Mouse (Mus musculus): Measurements from ENCODE around the gene Trf. TPM values are rescaled to one million over a fixed set of nuclear protein-coding genes. Genes with fewer than 3 reads are reported as not detected.
A peak's percentile ranks its signal among the peaks of the same experiment; 100 is the strongest.

Trf gene
- polyA plus RNA-seq, 1 experiment from 2014 or later: 45.3 TPM

DNA sequence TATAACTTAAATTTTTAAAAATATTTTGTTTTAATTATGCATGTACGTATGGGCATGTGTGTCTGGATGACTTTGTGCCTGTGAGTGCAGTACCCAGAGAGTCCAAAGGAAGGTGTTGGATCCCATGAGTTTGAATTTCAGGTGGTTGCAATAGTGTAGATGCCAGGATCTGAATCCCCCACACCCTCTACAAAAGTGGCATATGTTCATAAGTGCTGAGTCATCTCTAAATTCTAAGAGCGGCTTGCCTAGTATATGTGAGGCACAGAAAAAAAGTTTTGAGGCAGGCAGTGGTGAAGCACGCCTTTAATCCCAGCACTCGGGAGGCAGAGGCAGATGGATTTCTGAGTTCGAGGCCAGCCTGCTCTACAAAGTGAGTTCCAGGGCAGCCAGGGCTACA, 24.5 kb downstream of the Trf start:
- WGBS: 93% methylated on average over 5 of the region's 5 CpGs
- H3K36me3 ChIP-seq (replicated peaks; ENCODE audit: control insufficient read depth, insufficient read depth): no peaks in the 10 kb centered on the region
- no peak for DNase-seq (ENCODE audit: low spot score)
- H3K4me1 ChIP-seq (replicated peaks; ENCODE audit: control insufficient read depth, insufficient read depth, low read length): peaks cover 4% of the 10 kb centered on the region; the same call in 1 of the 2 replicates
- no peak for ATAC-seq (ENCODE audit: low FRiP score)
- no peak overlapping the region for H3K4me3 ChIP-seq (replicated peaks; ENCODE audit: low read length)
- no peaks in the 10 kb centered on the region for H3K9me3 ChIP-seq (ENCODE audit: control insufficient read depth, low read length)
- H3K27me3 ChIP-seq (ENCODE audit: control insufficient read depth, insufficient read depth, low read length): no peaks in the 10 kb centered on the region
- H3K27ac ChIP-seq: no peak overlapping the region
- H3K9ac ChIP-seq: no peak overlapping the region
- no peak overlapping the region for H3K4me2 ChIP-seq (replicated peaks)

DNA sequence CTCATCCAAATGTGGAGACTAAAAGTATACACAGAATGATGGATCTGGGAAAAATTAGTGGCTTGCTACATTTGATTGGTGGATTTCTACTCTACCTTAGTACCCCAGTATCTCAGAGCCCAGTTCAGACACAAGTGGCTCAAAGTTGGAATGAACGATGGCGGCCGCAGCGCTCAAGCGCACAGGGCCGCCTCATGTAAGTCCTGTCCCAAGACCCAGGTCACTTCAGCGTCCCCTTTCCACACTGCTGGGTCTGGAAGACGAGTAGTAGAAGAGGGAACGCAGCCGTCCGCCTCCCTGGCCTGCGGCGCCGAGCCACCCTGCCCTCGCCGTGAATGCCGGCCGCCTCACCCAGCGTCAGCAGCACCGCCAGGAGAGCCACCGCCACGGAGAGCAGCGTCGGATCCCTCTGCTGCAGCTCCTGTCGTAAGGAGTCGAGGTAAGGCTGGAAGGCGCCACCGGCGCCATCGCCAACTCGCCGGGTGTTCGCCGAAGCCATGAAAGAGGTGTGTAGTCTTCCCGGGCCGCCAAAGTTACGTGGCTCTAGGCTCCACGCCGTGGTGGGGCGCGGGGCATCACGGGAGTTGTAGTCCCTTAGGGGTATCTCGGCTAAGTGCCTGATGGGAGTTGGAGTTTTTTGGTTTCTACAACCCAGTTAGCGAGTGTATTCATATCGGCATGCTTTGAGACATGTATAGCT, 28.5 kb downstream of the Trf start, which contains the start of gene Srprb:
TSS of gene Srprb (minus strand) at position 577 of the 700 bp plus-strand sequence.
- peak; percentile 97 for ATAC-seq (ENCODE audit: low FRiP score)
- H3K4me1 ChIP-seq (replicated peaks; ENCODE audit: control insufficient read depth, insufficient read depth, low read length): peaks cover 4% of the 10 kb centered on the region; the same call in 1 of the 2 replicates
- H3K9me3 ChIP-seq (ENCODE audit: control insufficient read depth, low read length): no peaks in the 10 kb centered on the region
- peak within 1 kb of the TSS; percentile 76 for H3K27ac ChIP-seq
- DNase-seq (ENCODE audit: low spot score): peak; percentile 96
- WGBS: under 1% methylated on average over 45 of the region's 45 CpGs
- H3K4me3 ChIP-seq (replicated peaks; ENCODE audit: low read length): peak within 1 kb of the TSS; percentile 76
- peak within 1 kb of the TSS; percentile 55 for H3K4me2 ChIP-seq (replicated peaks)
- H3K36me3 ChIP-seq (replicated peaks; ENCODE audit: control insufficient read depth, insufficient read depth): peaks cover 26% of the 10 kb centered on the region
- no peaks in the 10 kb centered on the region for H3K27me3 ChIP-seq (ENCODE audit: control insufficient read depth, insufficient read depth, low read length)
- H3K9ac ChIP-seq: peak within 1 kb of the TSS; percentile 76

DNA sequence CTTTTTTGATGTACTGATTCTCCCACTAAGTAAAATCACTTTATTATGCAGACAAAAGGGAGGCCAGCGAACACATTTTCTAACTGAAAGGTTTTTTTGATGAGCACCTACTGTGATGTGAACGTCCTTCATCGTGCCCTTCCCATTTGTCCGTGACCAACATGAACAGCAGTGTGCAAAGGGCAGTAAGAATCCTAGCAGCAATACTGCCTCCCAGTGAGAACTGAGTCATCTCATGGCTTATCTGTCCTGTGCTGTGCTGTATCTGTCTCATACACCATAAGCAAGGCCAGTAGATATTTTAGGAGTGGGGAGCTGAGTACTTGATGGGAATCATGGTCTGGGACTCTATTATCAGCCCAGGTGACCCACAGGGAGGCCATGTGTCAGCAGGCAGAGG, 41.8 kb downstream of the Trf start:
- Histone ChIP-seq H3K4me1 (replicated peaks; ENCODE audit: control insufficient read depth, insufficient read depth, low read length) (no peaks in the 10 kb centered on the region), H3K27me3 (ENCODE audit: control insufficient read depth, insufficient read depth, low read length) (no peaks in the 10 kb centered on the region), H3K27ac (no peak overlapping the region), H3K36me3 (replicated peaks; ENCODE audit: control insufficient read depth, insufficient read depth) (peaks cover 63% of the 10 kb centered on the region), H3K9ac (no peak overlapping the region), H3K9me3 (ENCODE audit: control insufficient read depth, low read length) (no peaks in the 10 kb centered on the region), H3K4me3 (replicated peaks; ENCODE audit: low read length) (no peak overlapping the region), H3K4me2 (replicated peaks) (no peak overlapping the region)
- WGBS: 72% methylated on average over 4 of the region's 4 CpGs
- DNase-seq (ENCODE audit: low spot score) (no peak), ATAC-seq (ENCODE audit: low FRiP score) (no peak)

GRCm38 (mm10) chr9:103186747-103187146, 43.5 kb downstream of the Trf start:
- no peaks in the 10 kb centered on the region for H3K4me1 ChIP-seq (replicated peaks; ENCODE audit: control insufficient read depth, insufficient read depth, low read length)
- peaks cover 65% of the 10 kb centered on the region for H3K36me3 ChIP-seq (replicated peaks; ENCODE audit: control insufficient read depth, insufficient read depth)
- no peak for DNase-seq (ENCODE audit: low spot score)
- ATAC-seq (ENCODE audit: low FRiP score): no peak
- no peak overlapping the region for H3K4me2 ChIP-seq (replicated peaks)
- no peaks in the 10 kb centered on the region for H3K9me3 ChIP-seq (ENCODE audit: control insufficient read depth, low read length)
- no peak overlapping the region for H3K9ac ChIP-seq
- H3K27ac ChIP-seq: no peak overlapping the region
- 73% methylated on average over 9 of the region's 9 CpGs for WGBS
- H3K4me3 ChIP-seq (replicated peaks; ENCODE audit: low read length): no peak overlapping the region
- no peaks in the 10 kb centered on the region for H3K27me3 ChIP-seq (ENCODE audit: control insufficient read depth, insufficient read depth, low read length)

- WGBS: 91% methylated on average over 8 of the region's 8 CpGs
- no peak overlapping the region for H3K4me3 ChIP-seq (replicated peaks; ENCODE audit: low read length)
- H3K36me3 ChIP-seq (replicated peaks; ENCODE audit: control insufficient read depth, insufficient read depth): peaks cover 60% of the 10 kb centered on the region
- no peak overlapping the region for H3K27ac ChIP-seq
- no peaks in the 10 kb centered on the region for H3K27me3 ChIP-seq (ENCODE audit: control insufficient read depth, insufficient read depth, low read length)
- no peak overlapping the region for H3K4me2 ChIP-seq (replicated peaks)
- H3K4me1 ChIP-seq (replicated peaks; ENCODE audit: control insufficient read depth, insufficient read depth, low read length): no peaks in the 10 kb centered on the region
- DNase-seq (ENCODE audit: low spot score) (no peak), ATAC-seq (ENCODE audit: low FRiP score) (no peak)
- H3K9me3 ChIP-seq (ENCODE audit: control insufficient read depth, low read length): no peaks in the 10 kb centered on the region
- no peak overlapping the region for H3K9ac ChIP-seq
Observed at GRCm38 (mm10) chr9:103185946-103186345, 44.3 kb downstream of the Trf start.

DNA sequence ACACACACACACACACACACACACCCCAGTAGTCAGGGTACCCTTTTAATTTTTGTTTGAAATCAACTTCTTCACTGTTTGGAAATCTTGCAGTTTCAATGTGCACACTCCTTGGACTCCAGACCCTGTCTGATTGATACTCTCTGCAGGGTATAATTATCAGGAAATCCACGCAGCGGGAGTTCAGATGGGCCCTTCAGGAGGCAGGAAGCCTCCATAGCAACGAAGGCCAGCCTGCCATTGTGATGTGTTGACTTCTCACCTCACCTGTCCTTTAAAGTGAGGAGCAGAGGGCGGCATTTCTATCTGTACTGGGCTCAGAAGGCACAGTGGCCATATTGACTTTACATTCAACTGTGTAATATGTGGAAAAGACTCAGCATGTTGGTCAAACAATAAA, 45.4 kb downstream of the Trf start:
- no peak for DNase-seq (ENCODE audit: low spot score)

DNA sequence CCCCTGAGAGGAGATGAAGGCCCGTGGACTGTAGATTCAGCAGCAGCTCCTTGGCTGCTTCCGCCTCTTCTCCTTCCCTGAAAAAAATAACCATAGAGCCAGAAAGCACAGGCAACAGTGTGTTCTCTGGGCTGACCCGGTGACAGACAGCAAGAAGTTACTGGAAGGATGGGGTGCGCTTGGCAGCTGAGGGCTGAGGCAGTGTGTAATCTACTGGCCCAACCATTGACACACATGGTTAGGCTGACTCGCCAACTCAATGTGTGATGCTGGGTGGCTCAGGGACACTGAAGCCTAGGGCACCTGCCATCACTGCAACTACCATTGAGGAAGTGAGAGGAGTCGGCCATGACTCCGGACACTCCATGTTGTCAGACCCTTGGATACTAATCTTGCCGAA, 48.4 kb downstream of the Trf start:
- no peak for DNase-seq (ENCODE audit: low spot score)
- Histone ChIP-seq H3K9ac (no peak overlapping the region), H3K4me2 (replicated peaks) (no peak overlapping the region), H3K4me3 (replicated peaks; ENCODE audit: low read length) (no peak overlapping the region), H3K4me1 (replicated peaks; ENCODE audit: control insufficient read depth, insufficient read depth, low read length) (no peaks in the 10 kb centered on the region), H3K9me3 (ENCODE audit: control insufficient read depth, low read length) (no peaks in the 10 kb centered on the region), H3K27me3 (ENCODE audit: control insufficient read depth, insufficient read depth, low read length) (no peaks in the 10 kb centered on the region), H3K36me3 (replicated peaks; ENCODE audit: control insufficient read depth, insufficient read depth) (peaks cover 54% of the 10 kb centered on the region), H3K27ac (no peak overlapping the region)
- 85% methylated on average over 8 of the region's 8 CpGs for WGBS
- ATAC-seq (ENCODE audit: low FRiP score): no peak

More for the DNA sequence above, 45.4 kb downstream of the Trf start:
- H3K27ac ChIP-seq: no peak overlapping the region
- H3K9ac ChIP-seq: no peak overlapping the region
- H3K4me3 ChIP-seq (replicated peaks; ENCODE audit: low read length): no peak overlapping the region
- H3K4me1 ChIP-seq (replicated peaks; ENCODE audit: control insufficient read depth, insufficient read depth, low read length): no peaks in the 10 kb centered on the region
- H3K36me3 ChIP-seq (replicated peaks; ENCODE audit: control insufficient read depth, insufficient read depth): peaks cover 49% of the 10 kb centered on the region
- H3K9me3 ChIP-seq (ENCODE audit: control insufficient read depth, low read length): no peaks in the 10 kb centered on the region
- no peak overlapping the region for H3K4me2 ChIP-seq (replicated peaks)
- H3K27me3 ChIP-seq (ENCODE audit: control insufficient read depth, insufficient read depth, low read length): no peaks in the 10 kb centered on the region
- ATAC-seq (ENCODE audit: low FRiP score): no peak
- WGBS: 69% methylated on average over 4 of the region's 4 CpGs

GRCm38 (mm10) chr9:103180807-103181565, 49.3 kb downstream of the Trf start:
- WGBS: 6% methylated on average over 20 of the region's 20 CpGs

DNA sequence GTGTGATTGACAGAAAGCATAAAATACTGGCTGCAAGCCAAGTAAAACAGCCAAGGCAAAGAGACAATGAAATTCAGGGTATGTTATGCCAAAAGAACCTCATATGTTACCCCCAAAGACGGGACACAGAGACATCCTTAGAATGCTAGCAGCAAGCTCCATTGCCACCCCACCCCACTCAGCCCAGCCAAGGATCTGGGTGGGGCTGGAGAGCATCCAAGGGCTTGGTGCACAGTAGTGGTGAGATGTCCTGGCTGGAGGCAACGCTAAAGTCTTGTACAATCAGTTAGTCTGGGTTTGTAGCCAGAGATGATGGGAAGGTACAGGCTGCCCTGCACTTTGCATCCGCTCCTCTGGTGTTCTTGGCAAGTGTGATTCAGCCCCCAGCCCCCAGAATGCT, 49.9 kb downstream of the Trf start:
- Histone ChIP-seq H3K36me3 (replicated peaks; ENCODE audit: control insufficient read depth, insufficient read depth) (peaks cover 59% of the 10 kb centered on the region), H3K9ac (0 out of 2 replicates have a peak overlapping the region, but pooled peaks have one; percentile 16)
- ATAC-seq (ENCODE audit: low FRiP score): no peak

More at GRCm38 (mm10) chr9:103180807-103181565, 49.3 kb downstream of the Trf start:
- no peaks in the 10 kb centered on the region for H3K27me3 ChIP-seq (ENCODE audit: control insufficient read depth, insufficient read depth, low read length)
- peak overlapping the region; percentile 46 for H3K4me2 ChIP-seq (replicated peaks)
- H3K9me3 ChIP-seq (ENCODE audit: control insufficient read depth, low read length): no peaks in the 10 kb centered on the region
- H3K36me3 ChIP-seq (replicated peaks; ENCODE audit: control insufficient read depth, insufficient read depth): peaks cover 61% of the 10 kb centered on the region
- H3K4me3 ChIP-seq (replicated peaks; ENCODE audit: low read length): peak overlapping the region; percentile 17; the same call in 1 of the 2 replicates
- DNase-seq (ENCODE audit: low spot score): peak; percentile 72
- H3K27ac ChIP-seq: peak overlapping the region; percentile 54; the same call in 1 of the 2 replicates
- peak; percentile 68; the same call in 1 of the 2 replicates for ATAC-seq (ENCODE audit: low FRiP score)
- H3K4me1 ChIP-seq (replicated peaks; ENCODE audit: control insufficient read depth, insufficient read depth, low read length): no peaks in the 10 kb centered on the region
- H3K9ac ChIP-seq: 0 out of 2 replicates have a peak overlapping the region, but pooled peaks have one; percentile 16

More for the DNA sequence above, 49.9 kb downstream of the Trf start:
- H3K9me3 ChIP-seq (ENCODE audit: control insufficient read depth, low read length): no peaks in the 10 kb centered on the region
- no peak overlapping the region for H3K27ac ChIP-seq
- no peaks in the 10 kb centered on the region for H3K27me3 ChIP-seq (ENCODE audit: control insufficient read depth, insufficient read depth, low read length)
- no peak for DNase-seq (ENCODE audit: low spot score)
- H3K4me1 ChIP-seq (replicated peaks; ENCODE audit: control insufficient read depth, insufficient read depth, low read length): no peaks in the 10 kb centered on the region
- WGBS: 58% methylated on average over 3 of the region's 3 CpGs
- H3K4me3 ChIP-seq (replicated peaks; ENCODE audit: low read length): no peak overlapping the region
- peak overlapping the region; percentile 46 for H3K4me2 ChIP-seq (replicated peaks)
